Mouse (Mus musculus) B cell, adult 2 months (primary cell): ENCODE results near the gene Bbs7.
"Not testable (repeated sequence)": the region's sequence is repeated elsewhere in the genome, so short reads cannot be mapped to it uniquely, and the experiment has no call there.

ENCODE experiments used
- DNase-seq, 2 experiments: peaks; one replicate each; pipeline ENCODE4 v3.0.0; 2022

The Bbs7 gene

GRCm38 (mm10) chr3:36613202-36613907 lies at the start of gene Bbs7:
Gene Bbs7 (minus strand): TSS chr3:36613477.
- peak; percentile 70 to 75 for DNase-seq

GRCm38 (mm10) chr3:36645245-36645559 lies 31.9 kb upstream of the Bbs7 start:
- DNase-seq, result not testable (repeated sequence)

- DNase-seq, result no peak
These were observed 31.4 kb upstream of the Bbs7 start for GRCm38 (mm10) chr3:36644554-36645244.

GRCm38 (mm10) chr3:36643354-36643753 lies 30.1 kb upstream of the Bbs7 start:
- DNase-seq, result no peak

- DNase-seq, result no peak
These were observed 29.5 kb upstream of the Bbs7 start for GRCm38 (mm10) chr3:36642736-36643135.

- DNase-seq, result no peak
These were observed 27.5 kb upstream of the Bbs7 start for GRCm38 (mm10) chr3:36640787-36641186.

- no peak for DNase-seq
These were observed 22.2 kb upstream of the Bbs7 start for GRCm38 (mm10) chr3:36635449-36635848.

- DNase-seq, result no peak
These were observed 13.5 kb upstream of the Bbs7 start for GRCm38 (mm10) chr3:36626803-36627202.

GRCm38 (mm10) chr3:36618181-36618580 lies 4.9 kb upstream of the Bbs7 start:
- DNase-seq, result no peak

- no peak for DNase-seq
These were observed 605 bp upstream of the Bbs7 start for GRCm38 (mm10) chr3:36613908-36614255.

- no peak for DNase-seq
These were observed 590 bp downstream of the Bbs7 start for GRCm38 (mm10) chr3:36612687-36613086.

- DNase-seq, result no peak
These were observed 7.1 kb downstream of the Bbs7 start for GRCm38 (mm10) chr3:36605894-36606783.

GRCm38 (mm10) chr3:36599773-36600172 lies 13.5 kb downstream of the Bbs7 start:
- DNase-seq, result not testable (repeated sequence)

- DNase-seq, result no peak
These were observed 14.5 kb downstream of the Bbs7 start for GRCm38 (mm10) chr3:36598811-36599210.

GRCm38 (mm10) chr3:36571827-36572378 lies 41.4 kb downstream of the Bbs7 start, which contains the start of gene Ccna2:
Gene Ccna2 (minus strand): TSS chr3:36572150.
- peak; percentile 97 to 98 for DNase-seq

- DNase-seq, result no peak
These were observed 41.9 kb downstream of the Bbs7 start for GRCm38 (mm10) chr3:36571361-36571826.

GRCm38 (mm10) chr3:36569836-36570235 lies 43.4 kb downstream of the Bbs7 start:
- no peak for DNase-seq

- no peak for DNase-seq
These were observed 49.6 kb downstream of the Bbs7 start for GRCm38 (mm10) chr3:36563666-36564065.

- DNase-seq, result no peak
These were observed 53.7 kb downstream of the Bbs7 start for GRCm38 (mm10) chr3:36559606-36560005.

GRCm38 (mm10) chr3:36557601-36558000 lies 55.7 kb downstream of the Bbs7 start:
- no peak for DNase-seq

GRCm38 (mm10) chr3:36552406-36553047 lies 60.8 kb downstream of the Bbs7 start, which contains the start of gene Exosc9:
Gene Exosc9 (plus strand): TSS chr3:36552606.
- peak; percentile 97 for DNase-seq

- no peak for DNase-seq
These were observed 61.4 kb downstream of the Bbs7 start for GRCm38 (mm10) chr3:36551851-36552384.
